13 mouse cellular contexts compared by ENCODE assay signal in the genomic region with DNA sequence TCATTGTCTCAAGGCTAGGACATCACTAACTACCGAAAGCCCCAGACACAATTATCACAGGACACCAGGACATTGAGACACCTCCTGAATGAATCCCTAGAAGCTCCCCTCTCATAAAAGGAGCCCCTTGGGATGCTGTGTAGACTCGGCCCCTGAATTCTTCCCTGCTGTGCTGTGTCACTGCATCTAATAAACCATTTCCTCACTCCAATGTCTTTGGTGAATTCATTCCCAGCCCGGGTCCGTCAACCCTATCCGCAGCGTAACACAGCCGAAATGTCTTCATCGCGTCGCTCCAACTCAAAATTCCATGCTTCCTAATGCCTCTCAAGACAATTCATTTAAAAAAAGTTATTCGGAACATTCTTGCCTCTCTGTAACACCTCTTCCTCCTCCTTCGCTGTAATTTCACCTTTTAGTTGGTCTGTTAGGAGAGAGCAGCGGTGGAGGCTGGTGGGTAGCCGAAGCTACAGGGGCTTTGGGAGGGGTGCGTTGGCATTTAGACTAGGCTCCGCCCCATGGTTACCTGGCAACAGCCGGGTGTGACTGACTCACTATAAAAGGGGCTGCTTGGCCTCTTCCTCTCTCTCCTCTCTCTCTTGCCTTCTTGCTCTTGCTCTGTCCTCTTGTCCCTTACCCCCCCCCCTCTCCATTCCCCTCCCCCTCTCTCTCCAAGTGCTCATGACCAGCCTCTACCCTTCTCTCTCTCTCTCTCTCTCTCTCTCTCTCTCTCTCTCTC. TPM values are rescaled to one million over a fixed set of nuclear protein-coding genes. Genes with fewer than 3 reads are reported as not detected.
DNase-seq lines count a peak whose midpoint lies in the region; ATAC-seq and TF ChIP-seq lines count a peak whose summit lies in the region.
"Had no signal": no experiment of that assay in that cellular context is flagged by ENCODE, and none has a peak within 500 bp of the region (broad histone marks: within the 10 kb centered on the region; RNA-seq: fewer than 3 reads in every experiment).

No protein-coding gene starts in this region.

- 73% methylated on average over 17 of the region's 17 CpGs for WGBS in thymus, adult 2 months
- 43% methylated on average over 17 of the region's 17 CpGs for WGBS in midbrain, embryonic 13.5 days
- 33% methylated on average over 17 of the region's 17 CpGs for WGBS in cerebellum, adult 2 months

- no peak overlapping the region for H3K9ac ChIP-seq in midbrain, embryonic 13.5 days (replicated peaks)
- H3K9ac ChIP-seq: embryonic facial prominence, embryonic 15.5 days; limb, embryonic 12.5 days had no signal

- H3K4me3 ChIP-seq in thymus, adult 2 months (ENCODE audit: control insufficient read depth, insufficient read depth, low read length) = no peak overlapping the region
- no peak overlapping the region for H3K4me3 ChIP-seq in midbrain, embryonic 13.5 days (replicated peaks)
- no peak overlapping the region for H3K4me3 ChIP-seq in cerebellum, adult 2 months (replicated peaks; ENCODE audit: insufficient read depth, low read depth, low read length)
- H3K4me3 ChIP-seq: embryonic facial prominence, embryonic 15.5 days; limb, embryonic 12.5 days had no signal

- no peaks in the 10 kb centered on the region for H3K27me3 ChIP-seq in thymus, adult 2 months (ENCODE audit: control insufficient read depth, insufficient read depth, low read length)
- no peaks in the 10 kb centered on the region for H3K27me3 ChIP-seq in midbrain, embryonic 13.5 days
- no peaks in the 10 kb centered on the region for H3K27me3 ChIP-seq in cerebellum, adult 2 months (ENCODE audit: control insufficient read depth, insufficient read depth, low read length)
- H3K27me3 ChIP-seq: embryonic facial prominence, embryonic 15.5 days; limb, embryonic 12.5 days had no signal

- no peak for ATAC-seq in CD4-positive, CD25-positive, alpha-beta regulatory T cell, adult 4 months
- peak; percentile 55; the same call in 1 of the 2 replicates for ATAC-seq in midbrain, embryonic 13.5 days

- peak overlapping the region; percentile 17; the same call in 1 of the 2 replicates for H3K4me2 ChIP-seq in midbrain, embryonic 13.5 days (replicated peaks)
- H3K4me2 ChIP-seq: embryonic facial prominence, embryonic 15.5 days; limb, embryonic 12.5 days had no signal

- DNase-seq in CD4-positive, CD25-positive, alpha-beta regulatory T cell, adult 2 months (ENCODE audit: low read depth, low spot score) = peak; percentile 20
- peak; percentile 24 for DNase-seq in thymus, adult 2 months
- DNase-seq in thymus, adult 18-20 months = no peak
- DNase-seq in spleen, postnatal 4 days (ENCODE audit: low spot score in 2 of 2) = no peak
- no peak for DNase-seq in heart, adult 9 months (ENCODE audit: low spot score in 2 of 2)
- DNase-seq in cerebellum, adult 2 months = no peak

- peaks cover 7% of the 10 kb centered on the region for H3K4me1 ChIP-seq in thymus, adult 2 months (replicated peaks; ENCODE audit: control insufficient read depth, insufficient read depth, low read length)
- 0 out of 2 replicates have a peak, but pooled peaks cover 7% of the 10 kb centered on the region for H3K4me1 ChIP-seq in midbrain, embryonic 13.5 days (replicated peaks)
- no peaks in the 10 kb centered on the region for H3K4me1 ChIP-seq in cerebellum, adult 2 months (ENCODE audit: control insufficient read depth, insufficient read depth, low read length)

- no peak for TF ChIP-seq POLR2A in thymus, adult 2 months (IDR thresholded peaks at IDR 0.05; ENCODE audit: control insufficient read depth, extremely low read depth, insufficient read depth, low read length, poor library complexity)
- no peak for TF ChIP-seq POLR2A in cerebellum, adult 2 months (IDR thresholded peaks at IDR 0.05; ENCODE audit: borderline replicate concordance, insufficient read depth, low read length)

- H3K36me3 ChIP-seq in thymus, adult 2 months (ENCODE audit: control insufficient read depth, insufficient read depth, low read length) = no peaks in the 10 kb centered on the region
- H3K36me3 ChIP-seq in midbrain, embryonic 13.5 days = no peaks in the 10 kb centered on the region
- H3K36me3 ChIP-seq: embryonic facial prominence, embryonic 15.5 days; limb, embryonic 12.5 days had no signal

- TF ChIP-seq CTCF in thymus, adult 2 months (IDR thresholded peaks at IDR 0.05; ENCODE audit: borderline replicate concordance, control insufficient read depth, extremely low read depth, insufficient read depth, low read length, poor library complexity) = no peak
- no peak for TF ChIP-seq CTCF in cerebellum, adult 2 months (IDR thresholded peaks at IDR 0.05; ENCODE audit: borderline replicate concordance, insufficient read depth, low read depth, low read length)

- no peak overlapping the region for H3K27ac ChIP-seq in thymus, adult 2 months (ENCODE audit: control insufficient read depth, insufficient read depth, low read length)
- H3K27ac ChIP-seq in midbrain, embryonic 13.5 days = no peak overlapping the region
- no peak overlapping the region for H3K27ac ChIP-seq in cerebellum, adult 2 months (ENCODE audit: insufficient read depth, low read length)
- H3K27ac ChIP-seq: embryonic facial prominence, embryonic 15.5 days; kidney, postnatal 0 days; macrophage had no signal

- H3K9me3 ChIP-seq in midbrain, embryonic 13.5 days = no peaks in the 10 kb centered on the region
- H3K9me3 ChIP-seq: embryonic facial prominence, embryonic 15.5 days; limb, embryonic 12.5 days had no signal

RNA-seq across cellular contexts. Expression of gene 1700012B07Rik, which starts 25.6 kb away (rescaled TPM):
- polyA plus RNA-seq in CD4-positive, CD25-positive, alpha-beta regulatory T cell, adult 4 months (2017; shearing (Covaris generic)) = under 1 TPM in 1 of 2 experiments, not detected in 1; 0.94 TPM
- 0.11 TPM in 1 of 2 replicates, not detected in the other for polyA plus RNA-seq in thymus, adult 2 months (2012; rRNA removed)
- not detected in 2 replicates for polyA plus RNA-seq in midbrain, embryonic 13.5 days (2015; fragmentation: Nextera tagmentation; extraction: Ambion mirVana)
- polyA plus RNA-seq in cerebellum, adult 2 months (2012; rRNA removed) = not detected in 2 replicates
- polyA plus RNA-seq: embryonic facial prominence, embryonic 15.5 days; heart, postnatal 0 days; kidney, postnatal 0 days; limb, embryonic 12.5 days; macrophage had no signal

Comparison
In these comparisons a context has a peak if more than half of its experiments do, and no peak if none do; other contexts are left out.
1. DNase-seq: peak in CD4-positive, CD25-positive, alpha-beta regulatory T cell, adult 2 months (single experiment) and thymus, adult 2 months (single experiment); none in thymus, adult 18-20 months (0 of 2), spleen, postnatal 4 days (0 of 2), heart, adult 9 months (0 of 2) and cerebellum, adult 2 months (0 of 2).